Mouse (Mus musculus): ENCODE results near the gene Gphn. TPM values are rescaled to one million over a fixed set of nuclear protein-coding genes. Genes with fewer than 3 reads are reported as not detected.

Gphn gene
- total and polyA plus RNA-seq, 2 experiments: 31.6 to 59.4 TPM

DNA sequence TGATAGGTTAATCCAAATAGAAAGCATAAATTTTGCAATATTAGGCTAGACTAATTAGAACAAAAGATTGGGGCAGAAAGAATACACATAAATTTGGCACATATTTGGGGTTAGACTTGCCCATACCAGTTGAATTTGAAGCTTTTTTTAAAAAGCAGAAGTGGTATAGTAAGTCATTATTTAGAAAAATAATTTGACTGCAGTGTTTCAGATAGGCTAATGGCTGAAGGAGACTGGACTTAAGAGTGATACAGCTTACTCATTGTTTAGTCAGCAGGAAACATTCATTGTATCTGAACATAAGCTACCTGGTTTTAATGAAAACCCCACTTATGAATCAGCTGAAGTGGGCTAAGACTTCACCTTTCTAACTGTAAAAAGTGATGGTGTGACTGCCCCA lies 415.0 kb downstream of the Gphn start:
- Histone ChIP-seq H3K9ac (ENCODE audit: low read depth, low read length) (no peak overlapping the region), H3K27me3 (ENCODE audit: control insufficient read depth, insufficient read depth, low read length) (no peaks in the 10 kb centered on the region), H3K27ac (replicated peaks; ENCODE audit: insufficient read depth, low read depth, low read length) (no peak overlapping the region), H3K4me3 (ENCODE audit: insufficient read depth, low read depth, low read length) (no peak overlapping the region), H3K36me3 (ENCODE audit: control insufficient read depth, insufficient read depth, low read length) (peaks cover 17% of the 10 kb centered on the region), H3K4me1 (ENCODE audit: control insufficient read depth, insufficient read depth, low read length) (no peaks in the 10 kb centered on the region), H3K79me2 (ENCODE audit: control insufficient read depth, insufficient read depth, low read length) (no peaks in the 10 kb centered on the region)
- TF ChIP-seq POLR2A (IDR thresholded peaks at IDR 0.05; ENCODE audit: extremely low read depth, insufficient read depth, low read length) (no peak), CTCF (IDR thresholded peaks at IDR 0.05; ENCODE audit: low read depth, low read length) (no peak)
- DNase-seq (ENCODE audit: extremely low read depth, low read depth, low spot score): no peak

DNA sequence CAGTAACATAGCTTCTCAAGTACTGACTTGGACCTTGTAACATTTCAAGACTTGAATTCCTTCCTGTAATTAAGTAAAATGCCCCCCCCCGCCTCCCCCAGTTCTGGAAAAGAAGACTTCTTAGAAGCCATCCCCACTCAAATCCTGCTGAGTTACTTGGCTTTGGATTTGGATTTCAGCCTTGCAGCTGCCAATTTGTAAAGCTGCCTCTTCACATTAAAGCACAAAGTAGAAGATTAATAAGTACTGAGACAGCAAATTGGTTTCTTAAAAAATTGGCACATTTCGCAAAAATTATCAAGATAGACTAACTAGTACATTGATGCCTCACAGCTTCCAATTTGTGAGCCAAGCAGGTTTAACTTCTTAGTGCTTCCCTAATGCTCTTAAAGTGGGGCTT lies 417.5 kb downstream of the Gphn start:
- Histone ChIP-seq H3K9ac (ENCODE audit: low read depth, low read length) (no peak overlapping the region), H3K4me1 (ENCODE audit: control insufficient read depth, insufficient read depth, low read length) (no peaks in the 10 kb centered on the region), H3K79me2 (ENCODE audit: control insufficient read depth, insufficient read depth, low read length) (no peaks in the 10 kb centered on the region), H3K4me3 (ENCODE audit: insufficient read depth, low read depth, low read length) (no peak overlapping the region), H3K27ac (replicated peaks; ENCODE audit: insufficient read depth, low read depth, low read length) (no peak overlapping the region), H3K27me3 (ENCODE audit: control insufficient read depth, insufficient read depth, low read length) (no peaks in the 10 kb centered on the region), H3K36me3 (ENCODE audit: control insufficient read depth, insufficient read depth, low read length) (peaks cover 6% of the 10 kb centered on the region)
- WGBS: 89% methylated on average over 2 of the region's 2 CpGs
- TF ChIP-seq POLR2A (IDR thresholded peaks at IDR 0.05; ENCODE audit: extremely low read depth, insufficient read depth, low read length) (no peak), CTCF (IDR thresholded peaks at IDR 0.05; ENCODE audit: low read depth, low read length) (no peak)
- DNase-seq (ENCODE audit: extremely low read depth, low read depth, low spot score): no peak

DNA sequence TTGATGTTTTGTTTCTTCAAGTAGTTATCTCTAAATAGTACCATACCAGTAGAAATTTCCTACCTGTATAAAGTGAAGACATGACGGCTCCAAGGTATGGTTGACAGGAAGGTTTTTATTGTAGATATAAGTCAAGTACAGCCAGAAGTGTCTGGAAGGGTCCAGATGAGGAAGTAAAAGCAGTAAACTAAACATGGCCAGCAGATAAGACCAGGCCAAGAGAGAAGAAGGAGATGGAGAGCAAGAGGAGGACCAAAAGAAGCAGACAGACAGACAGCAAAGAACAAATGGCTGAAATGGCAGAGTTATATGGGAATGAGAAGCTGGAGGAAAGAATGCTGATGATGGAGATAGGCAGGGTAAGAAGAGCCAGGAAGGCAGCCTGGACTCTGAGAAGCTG lies 419.1 kb downstream of the Gphn start:
- Histone ChIP-seq H3K79me2 (ENCODE audit: control insufficient read depth, insufficient read depth, low read length) (no peaks in the 10 kb centered on the region), H3K27me3 (ENCODE audit: control insufficient read depth, insufficient read depth, low read length) (no peaks in the 10 kb centered on the region), H3K9ac (ENCODE audit: low read depth, low read length) (no peak overlapping the region), H3K4me3 (ENCODE audit: insufficient read depth, low read depth, low read length) (no peak overlapping the region), H3K27ac (replicated peaks; ENCODE audit: insufficient read depth, low read depth, low read length) (no peak overlapping the region), H3K4me1 (ENCODE audit: control insufficient read depth, insufficient read depth, low read length) (no peaks in the 10 kb centered on the region), H3K36me3 (ENCODE audit: control insufficient read depth, insufficient read depth, low read length) (peaks cover 4% of the 10 kb centered on the region; the same call in 1 of the 2 replicates)
- DNase-seq (ENCODE audit: extremely low read depth, low read depth, low spot score): no peak
- 93% methylated on average over 1 of the region's 1 CpGs for WGBS
- TF ChIP-seq CTCF (IDR thresholded peaks at IDR 0.05; ENCODE audit: low read depth, low read length) (no peak), POLR2A (IDR thresholded peaks at IDR 0.05; ENCODE audit: extremely low read depth, insufficient read depth, low read length) (no peak)

DNA sequence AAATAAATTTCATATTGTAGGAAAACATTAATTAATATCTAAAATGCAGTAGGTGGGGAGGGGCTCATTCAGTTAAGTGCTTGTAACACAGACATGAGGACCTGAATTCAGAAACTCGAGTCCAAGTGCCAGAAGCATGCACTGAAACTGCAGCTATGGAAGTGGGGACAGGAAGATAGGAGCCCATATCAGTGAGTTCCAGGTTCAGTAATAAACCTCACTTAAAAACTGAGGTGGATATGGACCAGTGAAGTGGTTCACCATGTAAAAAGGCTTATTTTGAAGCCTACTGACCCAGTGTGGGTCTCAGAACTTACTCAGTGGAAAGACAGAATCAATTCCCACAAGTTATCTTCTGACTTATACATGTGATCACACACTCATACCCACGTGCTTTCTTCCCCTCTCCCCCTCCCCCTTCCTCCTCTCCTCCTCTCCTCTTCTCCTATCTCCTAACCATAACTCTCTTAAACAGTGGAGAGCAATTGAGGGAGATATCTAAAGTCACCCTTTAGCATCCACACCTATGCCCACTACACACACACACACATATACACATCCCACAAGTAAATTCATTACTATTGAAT lies 433.6 kb downstream of the Gphn start:
- 73% methylated on average over 2 of the region's 2 CpGs for WGBS
- Histone ChIP-seq H3K79me2 (ENCODE audit: control insufficient read depth, insufficient read depth, low read length) (no peaks in the 10 kb centered on the region), H3K4me3 (ENCODE audit: insufficient read depth, low read depth, low read length) (no peak overlapping the region), H3K27me3 (ENCODE audit: control insufficient read depth, insufficient read depth, low read length) (no peaks in the 10 kb centered on the region), H3K4me1 (ENCODE audit: control insufficient read depth, insufficient read depth, low read length) (no peaks in the 10 kb centered on the region), H3K36me3 (ENCODE audit: control insufficient read depth, insufficient read depth, low read length) (peaks cover 8% of the 10 kb centered on the region), H3K27ac (replicated peaks; ENCODE audit: insufficient read depth, low read depth, low read length) (no peak overlapping the region), H3K9ac (ENCODE audit: low read depth, low read length) (no peak overlapping the region)
- TF ChIP-seq POLR2A (IDR thresholded peaks at IDR 0.05; ENCODE audit: extremely low read depth, insufficient read depth, low read length): no peak
- TF ChIP-seq CTCF (IDR thresholded peaks at IDR 0.05; ENCODE audit: low read depth, low read length): no peak
- no peak for DNase-seq (ENCODE audit: extremely low read depth, low read depth, low spot score)

DNA sequence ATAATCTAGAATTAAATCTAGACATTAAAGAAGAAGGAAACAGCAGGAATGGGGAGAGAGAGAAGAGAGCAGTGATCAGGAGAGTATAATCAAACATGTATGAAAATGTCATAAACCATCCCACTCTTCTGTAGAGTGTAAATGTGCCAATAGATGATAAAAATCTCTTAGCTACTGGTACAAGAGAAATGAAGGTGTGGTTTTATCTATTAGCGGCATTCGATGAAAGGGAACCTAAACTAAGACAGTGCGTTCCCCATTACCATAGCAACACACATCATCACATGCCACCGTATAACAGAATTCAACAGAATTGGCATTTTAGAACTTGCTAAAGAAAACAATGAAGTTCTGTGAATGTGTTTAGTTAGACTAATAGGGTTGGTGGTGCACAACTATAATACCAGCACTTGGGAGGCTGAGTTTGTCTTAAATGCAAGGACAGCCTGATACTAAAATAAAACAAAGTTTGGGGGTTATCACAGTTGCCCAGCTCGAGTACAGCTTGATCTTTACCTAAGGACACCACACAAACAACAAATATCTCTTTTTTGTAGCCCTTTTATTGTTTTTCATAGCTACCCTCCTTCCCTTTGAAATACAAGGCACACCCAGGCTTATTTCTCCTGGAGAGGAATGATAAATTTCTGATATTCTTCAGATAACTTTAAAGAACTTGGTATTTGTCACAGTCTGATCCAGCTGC lies 452.1 kb downstream of the Gphn start:
- Histone ChIP-seq H3K36me3 (ENCODE audit: control insufficient read depth, insufficient read depth, low read length) (peaks cover 10% of the 10 kb centered on the region), H3K9ac (ENCODE audit: low read depth, low read length) (no peak overlapping the region), H3K27ac (replicated peaks; ENCODE audit: insufficient read depth, low read depth, low read length) (no peak overlapping the region), H3K79me2 (ENCODE audit: control insufficient read depth, insufficient read depth, low read length) (no peaks in the 10 kb centered on the region), H3K27me3 (ENCODE audit: control insufficient read depth, insufficient read depth, low read length) (no peaks in the 10 kb centered on the region), H3K4me1 (ENCODE audit: control insufficient read depth, insufficient read depth, low read length) (no peaks in the 10 kb centered on the region), H3K4me3 (ENCODE audit: insufficient read depth, low read depth, low read length) (no peak overlapping the region)
- WGBS: 95% methylated on average over 5 of the region's 5 CpGs
- no peak for DNase-seq (ENCODE audit: extremely low read depth, low read depth, low spot score)
- TF ChIP-seq POLR2A (IDR thresholded peaks at IDR 0.05; ENCODE audit: extremely low read depth, insufficient read depth, low read length) (no peak), CTCF (IDR thresholded peaks at IDR 0.05; ENCODE audit: low read depth, low read length) (no peak)

DNA sequence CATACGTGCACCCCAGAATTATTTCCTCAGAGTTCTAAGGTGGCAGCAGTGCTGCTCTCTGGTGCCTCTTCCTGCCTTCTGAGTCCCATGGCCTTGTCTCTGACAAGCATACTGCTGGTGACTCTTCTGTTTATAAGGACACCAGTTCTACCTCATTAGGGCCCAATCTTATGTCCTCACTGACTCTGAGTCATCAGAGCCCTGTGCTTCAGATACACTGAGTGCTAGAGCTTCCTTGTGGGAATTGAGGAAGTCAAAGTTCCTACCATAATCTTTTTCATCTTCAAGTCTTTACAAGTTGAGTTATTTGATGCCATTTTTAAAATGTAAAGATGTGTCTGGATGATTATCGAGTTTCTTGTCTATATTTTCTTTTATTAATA lies 452.6 kb downstream of the Gphn start:
- H3K9ac ChIP-seq (ENCODE audit: low read depth, low read length): no peak overlapping the region
- WGBS: 99% methylated on average over 2 of the region's 2 CpGs
- DNase-seq (ENCODE audit: extremely low read depth, low read depth, low spot score): no peak
- H3K27ac ChIP-seq (replicated peaks; ENCODE audit: insufficient read depth, low read depth, low read length): no peak overlapping the region
- H3K27me3 ChIP-seq (ENCODE audit: control insufficient read depth, insufficient read depth, low read length): no peaks in the 10 kb centered on the region
- TF ChIP-seq CTCF (IDR thresholded peaks at IDR 0.05; ENCODE audit: low read depth, low read length): no peak
- TF ChIP-seq POLR2A (IDR thresholded peaks at IDR 0.05; ENCODE audit: extremely low read depth, insufficient read depth, low read length): no peak
- H3K79me2 ChIP-seq (ENCODE audit: control insufficient read depth, insufficient read depth, low read length): no peaks in the 10 kb centered on the region
- no peak overlapping the region for H3K4me3 ChIP-seq (ENCODE audit: insufficient read depth, low read depth, low read length)
- no peaks in the 10 kb centered on the region for H3K4me1 ChIP-seq (ENCODE audit: control insufficient read depth, insufficient read depth, low read length)
- peaks cover 13% of the 10 kb centered on the region for H3K36me3 ChIP-seq (ENCODE audit: control insufficient read depth, insufficient read depth, low read length)

All from liver, adult 2 months (tissue).